Mouse (Mus musculus): ENCODE measurements around the gene Frs3.
"Not testable (repeated sequence)": the region's sequence is repeated elsewhere in the genome, so short reads cannot be mapped to it uniquely, and the experiment has no call there.

Gene Frs3

DNA sequence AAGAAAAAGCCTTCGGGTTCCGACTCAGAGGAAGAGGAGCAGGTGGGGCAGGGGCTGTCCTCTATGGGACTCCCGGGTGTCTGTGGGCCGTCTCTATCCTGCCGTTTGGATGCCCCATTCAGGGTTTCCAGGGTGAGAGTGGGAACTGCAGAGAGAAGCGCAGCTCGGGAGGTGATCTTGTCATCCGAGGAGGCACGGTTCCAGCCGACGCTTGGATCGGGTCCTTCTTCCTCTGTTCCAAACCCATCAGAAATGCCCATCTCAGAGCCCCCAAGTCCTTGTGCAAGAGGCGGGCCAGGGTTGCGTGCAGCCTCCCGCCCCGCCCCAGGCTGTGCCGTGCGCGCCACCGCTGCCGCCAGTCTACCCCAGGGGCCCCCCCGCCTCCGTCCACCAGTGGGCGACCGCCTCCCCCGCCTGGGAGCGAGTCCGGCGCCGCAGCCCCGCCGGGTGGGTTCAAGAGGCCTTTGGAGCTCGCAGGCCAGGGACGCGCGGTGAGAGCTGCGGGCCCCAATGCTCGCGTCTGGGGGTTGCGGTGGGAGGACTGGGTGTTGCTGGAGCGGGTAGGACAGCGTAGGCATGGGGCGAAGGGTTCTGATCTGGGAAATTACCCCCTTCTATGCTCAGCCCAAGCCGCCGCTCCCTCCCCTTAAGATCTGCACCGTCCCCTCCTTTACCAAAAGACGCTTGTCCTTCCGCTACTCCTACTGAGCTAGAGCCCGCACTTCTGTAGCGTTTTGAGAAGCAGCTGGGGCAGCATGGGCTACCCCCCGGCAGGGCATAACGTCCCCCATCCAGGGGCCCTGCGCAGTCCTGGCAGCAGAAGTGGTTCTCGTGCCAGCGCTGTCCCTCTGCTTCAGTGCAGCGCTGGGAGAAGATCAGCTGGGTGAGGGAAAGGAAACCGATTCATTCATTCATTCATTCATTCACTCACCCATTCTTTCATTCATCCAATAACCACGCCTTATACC, at the start of gene Frs3:
Gene Frs3, plus strand, starts transcription at position 423 of the 968 bp plus-strand sequence.
- ATAC-seq (ENCODE audit: insufficient number of reproducible peaks, low FRiP score, low TSS enrichment) = peak; percentile 31; the same call in 1 of the 2 replicates

- ATAC-seq (ENCODE audit: insufficient number of reproducible peaks, low FRiP score, low TSS enrichment) = no peak
These were observed 45.8 kb upstream of the Frs3 start for GRCm38 (mm10) chr17:47642992-47643391.

DNA sequence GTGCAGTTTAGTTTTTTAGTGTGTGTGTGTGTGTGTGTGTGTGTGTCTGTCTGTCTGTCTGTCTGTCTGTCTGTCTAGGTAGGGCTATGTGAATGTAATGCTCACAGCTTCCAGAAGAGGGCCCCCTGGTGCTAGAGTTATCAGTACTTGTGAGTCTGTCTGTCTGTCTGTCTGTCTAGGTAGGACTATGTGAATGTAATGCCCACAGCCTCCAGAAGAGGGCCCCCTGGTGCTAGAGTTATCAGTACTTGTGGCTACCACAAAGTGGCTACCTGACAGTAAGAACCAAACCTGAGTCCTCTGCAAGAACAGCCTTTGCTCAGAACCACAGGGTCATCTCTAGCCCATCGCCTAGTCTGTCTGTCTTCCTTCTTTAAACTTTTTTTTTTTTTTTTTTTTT, 42.1 kb upstream of the Frs3 start:
- ATAC-seq (ENCODE audit: insufficient number of reproducible peaks, low FRiP score, low TSS enrichment) = no peak

DNA sequence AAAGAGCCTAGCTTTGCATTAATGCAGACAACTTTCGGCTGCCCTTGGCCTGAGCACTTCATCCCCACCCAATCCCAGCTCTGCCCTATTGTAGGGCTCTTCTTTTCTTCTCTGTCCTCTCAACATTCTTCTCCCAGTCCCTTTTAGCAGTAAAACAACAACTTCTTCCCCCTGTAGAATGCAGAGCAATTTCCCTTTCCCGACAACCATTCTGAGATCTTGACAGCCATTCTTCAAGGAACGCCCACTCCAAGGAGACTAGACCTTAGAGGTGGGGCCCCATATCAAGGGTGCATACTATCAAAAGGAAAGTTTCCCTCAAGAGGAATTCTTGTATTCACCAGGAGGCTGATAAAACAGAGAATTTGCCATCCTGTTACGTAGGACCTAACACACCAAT, 39.9 kb upstream of the Frs3 start:
- ATAC-seq (ENCODE audit: insufficient number of reproducible peaks, low FRiP score, low TSS enrichment) = no peak

DNA sequence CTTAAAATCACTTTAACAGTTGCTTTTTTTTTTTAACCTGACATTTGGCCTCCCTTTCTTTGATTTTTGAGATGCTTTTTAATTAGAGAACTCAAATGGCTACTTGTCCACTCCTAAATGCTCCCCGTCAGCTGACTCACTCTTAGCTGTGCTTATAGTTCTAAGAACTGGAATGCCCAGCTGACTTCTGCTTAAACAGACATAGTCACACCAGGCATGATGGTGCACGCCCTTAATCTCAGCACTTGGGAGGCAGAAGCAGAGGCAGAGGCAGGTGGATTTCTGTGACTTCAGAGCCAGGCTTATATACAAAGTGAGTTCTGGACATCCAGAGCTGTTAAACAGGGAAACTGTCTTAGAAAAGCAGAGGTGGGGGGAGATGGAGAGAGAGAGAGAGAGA, 36.9 kb upstream of the Frs3 start:
- no peak for ATAC-seq (ENCODE audit: insufficient number of reproducible peaks, low FRiP score, low TSS enrichment)

DNA sequence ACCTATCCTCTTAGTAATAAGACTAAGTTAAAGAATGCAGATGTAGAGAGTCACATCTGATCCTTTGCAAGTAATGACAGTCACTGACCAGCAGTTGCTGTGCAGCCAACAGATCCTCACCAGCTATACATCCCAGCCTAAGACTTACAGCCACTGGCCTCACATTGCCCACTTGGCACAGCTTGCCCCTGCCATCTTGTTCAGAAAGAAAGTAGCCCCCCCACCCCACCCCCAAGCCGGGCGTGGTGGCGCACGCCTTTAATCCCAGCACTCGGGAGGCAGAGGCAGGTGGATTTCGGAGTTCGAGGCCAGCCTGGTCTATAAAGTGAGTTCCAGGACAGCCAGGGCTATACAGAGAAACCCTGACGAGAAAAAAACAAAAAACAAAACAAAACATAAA, 34.5 kb upstream of the Frs3 start:
- ATAC-seq (ENCODE audit: insufficient number of reproducible peaks, low FRiP score, low TSS enrichment) = not testable (repeated sequence)

- no peak for ATAC-seq (ENCODE audit: insufficient number of reproducible peaks, low FRiP score, low TSS enrichment)
These were observed 33.1 kb upstream of the Frs3 start for GRCm38 (mm10) chr17:47655697-47656096.

DNA sequence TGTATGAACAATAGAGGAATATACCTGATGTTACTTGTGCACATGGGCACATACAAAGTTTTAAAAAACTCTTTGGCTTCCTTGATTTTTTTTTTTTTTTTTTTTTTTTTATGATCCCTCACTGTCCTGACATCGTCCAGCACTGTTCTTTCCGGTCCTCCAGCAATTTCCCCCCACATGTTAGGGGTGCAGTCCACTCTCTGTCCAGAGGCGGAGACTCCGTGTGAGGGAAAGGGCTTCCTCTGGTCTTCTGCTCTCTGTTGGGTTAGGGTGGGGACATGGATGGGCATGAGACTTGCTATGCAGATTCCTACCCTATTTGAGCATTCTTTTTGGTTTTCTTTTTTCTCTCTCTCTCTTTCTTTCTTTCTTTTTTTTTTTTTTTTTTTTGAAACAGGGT, 30.9 kb upstream of the Frs3 start:
- ATAC-seq (ENCODE audit: insufficient number of reproducible peaks, low FRiP score, low TSS enrichment) = no peak

GRCm38 (mm10) chr17:47658741-47659243, 30.0 kb upstream of the Frs3 start:
- ATAC-seq (ENCODE audit: insufficient number of reproducible peaks, low FRiP score, low TSS enrichment) = no peak

- ATAC-seq (ENCODE audit: insufficient number of reproducible peaks, low FRiP score, low TSS enrichment) = no peak
These were observed 25.7 kb upstream of the Frs3 start for GRCm38 (mm10) chr17:47663009-47663713.

GRCm38 (mm10) chr17:47664474-47664873, 24.4 kb upstream of the Frs3 start:
- no peak for ATAC-seq (ENCODE audit: insufficient number of reproducible peaks, low FRiP score, low TSS enrichment)

- no peak for ATAC-seq (ENCODE audit: insufficient number of reproducible peaks, low FRiP score, low TSS enrichment)
These were observed 19.7 kb upstream of the Frs3 start for GRCm38 (mm10) chr17:47669166-47669565.

GRCm38 (mm10) chr17:47671988-47672310, 16.9 kb upstream of the Frs3 start:
- 0 out of 2 replicates have a peak, but pooled peaks have one; percentile 10 for ATAC-seq (ENCODE audit: insufficient number of reproducible peaks, low FRiP score, low TSS enrichment)

- ATAC-seq (ENCODE audit: insufficient number of reproducible peaks, low FRiP score, low TSS enrichment) = peak; percentile 66; the same call in 1 of the 2 replicates
These were observed 16.3 kb upstream of the Frs3 start for GRCm38 (mm10) chr17:47672311-47673111.

GRCm38 (mm10) chr17:47676581-47676980, 12.2 kb upstream of the Frs3 start:
- ATAC-seq (ENCODE audit: insufficient number of reproducible peaks, low FRiP score, low TSS enrichment) = peak; percentile 22; the same call in 1 of the 2 replicates

DNA sequence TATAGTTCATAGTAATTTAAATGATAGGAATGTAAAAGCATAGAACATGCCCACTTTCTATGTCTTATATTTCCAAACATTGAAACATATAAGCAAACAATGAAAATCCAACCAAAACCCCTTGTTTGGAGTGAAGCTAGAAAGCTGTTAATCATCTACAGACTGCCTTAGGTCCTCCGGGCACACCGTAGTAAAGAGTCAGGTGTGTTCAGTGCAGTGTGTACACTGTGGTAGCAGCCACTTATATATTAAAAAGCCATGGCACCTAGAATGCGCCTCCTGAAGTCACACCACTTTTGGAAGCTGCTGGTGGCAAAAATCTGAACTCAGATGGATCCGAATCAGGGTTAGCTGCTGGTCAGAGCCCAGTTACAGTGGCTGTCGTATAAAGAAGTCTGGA, 10.6 kb upstream of the Frs3 start:
- no peak for ATAC-seq (ENCODE audit: insufficient number of reproducible peaks, low FRiP score, low TSS enrichment)

DNA sequence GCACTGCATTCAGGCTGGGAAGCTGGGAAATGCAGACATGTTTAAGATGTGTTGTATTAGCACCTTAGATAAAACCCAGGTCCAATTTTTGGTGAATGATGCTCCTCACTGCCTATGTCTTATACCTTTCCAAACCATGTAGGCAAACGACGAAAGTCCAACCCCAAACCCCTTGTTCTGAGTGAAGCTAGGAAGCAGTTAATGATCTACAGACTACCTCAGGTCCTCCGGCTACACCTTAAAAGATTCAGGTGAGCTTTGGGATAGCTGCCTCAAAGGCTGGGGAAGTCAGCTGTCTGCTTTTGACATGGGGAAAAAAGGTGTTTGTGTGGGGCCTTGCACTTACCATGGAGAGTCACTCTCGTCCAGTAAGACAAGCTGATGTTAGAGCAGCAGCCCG, 10.1 kb upstream of the Frs3 start:
- ATAC-seq (ENCODE audit: insufficient number of reproducible peaks, low FRiP score, low TSS enrichment) = no peak

DNA sequence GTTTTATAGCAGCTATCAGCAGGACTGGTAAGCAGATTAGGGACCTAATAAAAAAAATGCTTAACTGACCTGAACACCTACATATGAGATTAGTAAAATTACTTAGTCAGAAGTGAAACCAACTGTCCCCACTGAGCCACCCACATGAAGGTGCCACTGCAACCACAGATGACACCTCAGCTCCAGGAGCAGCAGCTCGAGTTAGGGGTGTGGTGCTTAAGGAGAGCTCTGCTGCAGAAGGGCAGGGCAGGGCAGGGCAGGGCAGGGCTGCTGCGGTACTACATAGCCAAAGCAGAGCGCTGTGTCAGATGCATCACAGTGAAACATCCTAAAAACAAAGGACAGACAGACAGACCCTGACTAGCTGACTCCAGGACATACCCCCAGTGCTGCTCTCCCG, 6.0 kb upstream of the Frs3 start:
- no peak for ATAC-seq (ENCODE audit: insufficient number of reproducible peaks, low FRiP score, low TSS enrichment)

DNA sequence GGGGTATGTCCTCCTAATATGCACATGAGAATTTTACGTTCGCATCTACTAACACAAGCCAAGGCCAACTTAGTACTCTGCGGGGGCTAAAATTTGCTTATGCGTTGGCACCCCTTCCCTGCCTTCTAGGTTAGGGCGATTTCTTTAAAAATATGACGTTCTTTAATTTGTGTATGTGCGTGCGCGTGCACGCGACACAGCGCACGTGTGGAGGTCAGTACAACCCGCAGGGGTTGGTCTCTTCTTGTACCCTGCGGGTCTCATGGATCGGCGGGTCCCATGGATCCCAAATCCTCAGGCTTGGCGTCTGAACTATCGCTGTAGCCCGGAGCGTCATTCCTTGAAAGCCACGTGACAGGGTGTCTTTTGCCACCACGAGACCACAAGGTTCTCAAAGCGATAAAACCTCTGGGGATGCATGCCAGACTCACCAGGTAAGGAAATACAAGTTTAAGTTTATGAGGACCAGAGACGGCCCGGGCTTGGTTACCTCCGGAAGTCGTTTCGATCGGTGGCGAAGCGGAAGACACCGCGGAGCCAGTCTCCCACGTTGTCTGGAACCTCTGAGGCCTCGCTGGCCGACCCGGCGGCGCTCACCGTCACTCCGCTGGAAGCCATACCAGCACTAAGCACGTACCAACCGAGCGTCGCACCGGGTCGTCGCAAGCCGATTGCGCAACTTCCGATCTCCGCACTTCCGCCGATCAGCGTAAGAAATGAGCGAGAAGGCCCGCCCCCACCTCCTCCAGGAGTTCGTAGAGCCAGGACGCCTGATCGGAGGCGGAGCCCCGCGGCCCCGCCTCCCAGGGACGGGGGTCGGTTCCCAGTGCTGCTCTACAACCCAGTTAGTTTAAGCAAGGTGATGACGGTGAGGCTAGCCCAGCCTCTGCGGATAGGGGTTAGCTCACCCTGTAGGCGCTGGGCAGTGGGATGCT, 1.2 kb upstream of the Frs3 start:
- ATAC-seq (ENCODE audit: insufficient number of reproducible peaks, low FRiP score, low TSS enrichment) = peak; percentile 66

GRCm38 (mm10) chr17:47688344-47688607, 554 bp upstream of the Frs3 start, which contains the start of gene Tomm6:
TSS of gene Tomm6 (minus strand) at chr17:47688386.
- ATAC-seq (ENCODE audit: insufficient number of reproducible peaks, low FRiP score, low TSS enrichment) = no peak

Data from cerebellum, adult (tissue).